Mouse (Mus musculus) hindbrain, embryonic 10.5 days (tissue): ENCODE measurements at regions not wholly inside any gene's neighbourhood (a gene's known extent, or its start where the extent isn't known, plus 50 kb on each side); places are given as distances from the start of the nearest gene placed in this dataset.

Experiments used
- DNase-seq: peaks from one replicate; pipeline ENCODE4 v3.0.0-alpha.2; 2017; ENCODE audit warnings: low spot score
- H3K27ac ChIP-seq: fragments of 300-500 bp; sonication (generic); 2 replicates; pipeline ENCODE4 v1.5.1; 2016; ENCODE audit warnings: mild to moderate bottlenecking, moderate library complexity
- H3K27me3 ChIP-seq: fragments of 300-500 bp; sonication (generic); 2 replicates; pipeline ENCODE4 v1.6.1; 2016; ENCODE audit warnings: mild to moderate bottlenecking; ENCODE audit not compliant: poor library complexity, insufficient read depth, severe bottlenecking
- H3K36me3 ChIP-seq: fragments of 300-500 bp; sonication (generic); 2 replicates; pipeline ENCODE4 v1.6.1; 2016; ENCODE audit warnings: mild to moderate bottlenecking, moderate library complexity
- H3K4me1 ChIP-seq: fragments of 300-500 bp; sonication (generic); replicated peaks from 2 replicates; pipeline ENCODE4 v1.6.1; 2016; ENCODE audit warnings: mild to moderate bottlenecking
- H3K4me3 ChIP-seq: fragments of 300-500 bp; sonication (generic); 2 replicates; pipeline ENCODE4 v1.5.1; 2016; ENCODE audit warnings: mild to moderate bottlenecking, moderate library complexity
- H3K9me3 ChIP-seq: fragments of 300-500 bp; sonication (generic); 2 replicates; pipeline ENCODE4 v1.6.1; 2016; ENCODE audit warnings: mild to moderate bottlenecking, moderate library complexity
- WGBS: fragments of 180-500 bp; shearing (Covaris S2); methylation state at CpG from one replicate; pipeline ENCODE4 v1.1.7; 2016; 5-methylcytosine and 5-hydroxymethylcytosine counted together

GRCm38 (mm10) chr12:95054887-95055286 is 637.1 kb upstream of the Flrt2 start:
- DNase-seq = no peak
- H3K27ac ChIP-seq = no peak overlapping the region
- H3K4me3 ChIP-seq = no peak overlapping the region
- no peaks in the 10 kb centered on the region for H3K4me1 ChIP-seq
- no peaks in the 10 kb centered on the region for H3K36me3 ChIP-seq
- H3K27me3 ChIP-seq = no peaks in the 10 kb centered on the region
- no peaks in the 10 kb centered on the region for H3K9me3 ChIP-seq
- WGBS = 94% methylated on average over 3 of the region's 3 CpGs

GRCm38 (mm10) chr12:95056926-95057325 is 635.1 kb upstream of the Flrt2 start:
- Histone ChIP-seq H3K4me1 (no peaks in the 10 kb centered on the region), H3K27ac (no peak overlapping the region), H3K9me3 (no peaks in the 10 kb centered on the region), H3K27me3 (no peaks in the 10 kb centered on the region), H3K4me3 (no peak overlapping the region), H3K36me3 (no peaks in the 10 kb centered on the region)
- DNase-seq = no peak
- 68% methylated on average over 7 of the region's 7 CpGs for WGBS

- H3K4me3 ChIP-seq = no peak overlapping the region
- WGBS = 92% methylated on average over 2 of the region's 2 CpGs
- H3K4me1 ChIP-seq = no peaks in the 10 kb centered on the region
- DNase-seq = no peak
- no peaks in the 10 kb centered on the region for H3K27me3 ChIP-seq
- H3K9me3 ChIP-seq = no peaks in the 10 kb centered on the region
- no peak overlapping the region for H3K27ac ChIP-seq
- no peaks in the 10 kb centered on the region for H3K36me3 ChIP-seq
These were observed 632.6 kb upstream of the Flrt2 start for GRCm38 (mm10) chr12:95059396-95059795.

GRCm38 (mm10) chr12:95072307-95072706 is 619.7 kb upstream of the Flrt2 start:
- no peaks in the 10 kb centered on the region for H3K4me1 ChIP-seq
- 86% methylated on average over 2 of the region's 2 CpGs for WGBS
- H3K27ac ChIP-seq = no peak overlapping the region
- no peaks in the 10 kb centered on the region for H3K27me3 ChIP-seq
- no peaks in the 10 kb centered on the region for H3K9me3 ChIP-seq
- no peak for DNase-seq
- no peak overlapping the region for H3K4me3 ChIP-seq
- no peaks in the 10 kb centered on the region for H3K36me3 ChIP-seq

GRCm38 (mm10) chr12:95119223-95119952 is 572.6 kb upstream of the Flrt2 start:
- WGBS = 85% methylated on average over 3 of the region's 3 CpGs
- Histone ChIP-seq H3K4me1 (no peaks in the 10 kb centered on the region), H3K9me3 (no peaks in the 10 kb centered on the region), H3K27me3 (no peaks in the 10 kb centered on the region), H3K36me3 (no peaks in the 10 kb centered on the region), H3K27ac (no peak overlapping the region), H3K4me3 (no peak overlapping the region)
- no peak for DNase-seq

GRCm38 (mm10) chr12:95132804-95133203 is 559.2 kb upstream of the Flrt2 start:
- H3K4me3 ChIP-seq = no peak overlapping the region
- no peaks in the 10 kb centered on the region for H3K4me1 ChIP-seq
- no peaks in the 10 kb centered on the region for H3K36me3 ChIP-seq
- DNase-seq = no peak
- WGBS = 81% methylated on average over 1 of the region's 1 CpGs
- H3K27ac ChIP-seq = no peak overlapping the region
- no peaks in the 10 kb centered on the region for H3K27me3 ChIP-seq
- no peaks in the 10 kb centered on the region for H3K9me3 ChIP-seq

GRCm38 (mm10) chr12:95133482-95133881 is 558.5 kb upstream of the Flrt2 start:
- DNase-seq = no peak
- Histone ChIP-seq H3K4me3 (no peak overlapping the region), H3K4me1 (no peaks in the 10 kb centered on the region), H3K27me3 (no peaks in the 10 kb centered on the region), H3K27ac (no peak overlapping the region), H3K9me3 (no peaks in the 10 kb centered on the region), H3K36me3 (no peaks in the 10 kb centered on the region)
- 82% methylated on average over 4 of the region's 4 CpGs for WGBS

GRCm38 (mm10) chr12:95138167-95138566 is 553.9 kb upstream of the Flrt2 start:
- no peak overlapping the region for H3K27ac ChIP-seq
- H3K27me3 ChIP-seq = no peaks in the 10 kb centered on the region
- no peaks in the 10 kb centered on the region for H3K9me3 ChIP-seq
- H3K4me3 ChIP-seq = no peak overlapping the region
- no peak for DNase-seq
- no peaks in the 10 kb centered on the region for H3K4me1 ChIP-seq
- H3K36me3 ChIP-seq = no peaks in the 10 kb centered on the region
- 90% methylated on average over 2 of the region's 2 CpGs for WGBS

GRCm38 (mm10) chr12:95171051-95171450 is 521.0 kb upstream of the Flrt2 start:
- no peak overlapping the region for H3K27ac ChIP-seq
- no peaks in the 10 kb centered on the region for H3K27me3 ChIP-seq
- no peak overlapping the region for H3K4me3 ChIP-seq
- no peaks in the 10 kb centered on the region for H3K9me3 ChIP-seq
- WGBS = 69% methylated on average over 2 of the region's 2 CpGs
- H3K4me1 ChIP-seq = no peaks in the 10 kb centered on the region
- H3K36me3 ChIP-seq = no peaks in the 10 kb centered on the region
- DNase-seq = no peak

GRCm38 (mm10) chr12:95173810-95174402 is 518.1 kb upstream of the Flrt2 start:
- Histone ChIP-seq H3K36me3 (no peaks in the 10 kb centered on the region), H3K9me3 (no peaks in the 10 kb centered on the region), H3K4me3 (no peak overlapping the region), H3K27me3 (no peaks in the 10 kb centered on the region), H3K4me1 (no peaks in the 10 kb centered on the region), H3K27ac (no peak overlapping the region)
- WGBS = 47% methylated on average over 1 of the region's 1 CpGs
- no peak for DNase-seq

GRCm38 (mm10) chr12:95202486-95202885 is 489.5 kb upstream of the Flrt2 start:
- Histone ChIP-seq H3K4me3 (no peak overlapping the region), H3K4me1 (no peaks in the 10 kb centered on the region), H3K9me3 (no peaks in the 10 kb centered on the region), H3K27me3 (no peaks in the 10 kb centered on the region), H3K36me3 (no peaks in the 10 kb centered on the region), H3K27ac (no peak overlapping the region)
- 90% methylated on average over 8 of the region's 8 CpGs for WGBS
- no peak for DNase-seq

- Histone ChIP-seq H3K4me3 (no peak overlapping the region), H3K36me3 (no peaks in the 10 kb centered on the region), H3K4me1 (no peaks in the 10 kb centered on the region), H3K27ac (no peak overlapping the region), H3K27me3 (no peaks in the 10 kb centered on the region), H3K9me3 (no peaks in the 10 kb centered on the region)
- WGBS = 63% methylated on average over 3 of the region's 3 CpGs
- DNase-seq = no peak
These were observed 486.9 kb upstream of the Flrt2 start for GRCm38 (mm10) chr12:95205081-95205480.

- Histone ChIP-seq H3K9me3 (no peaks in the 10 kb centered on the region), H3K27me3 (no peaks in the 10 kb centered on the region), H3K4me1 (no peaks in the 10 kb centered on the region), H3K27ac (no peak overlapping the region), H3K4me3 (no peak overlapping the region), H3K36me3 (no peaks in the 10 kb centered on the region)
- 66% methylated on average over 3 of the region's 3 CpGs for WGBS
- no peak for DNase-seq
These were observed 452.8 kb upstream of the Flrt2 start for GRCm38 (mm10) chr12:95239158-95239779.
